Mouse (Mus musculus): Measurements from ENCODE around the gene Ankfy1. TPM values are rescaled to one million over a fixed set of nuclear protein-coding genes. Genes with fewer than 3 reads are reported as not detected.
"Not testable (repeated sequence)": the region's sequence is repeated elsewhere in the genome, so short reads cannot be mapped to it uniquely, and the experiment has no call there.

Ankfy1 gene
- polyA plus RNA-seq, 1 experiment from 2014 or later = 9.2 TPM

DNA sequence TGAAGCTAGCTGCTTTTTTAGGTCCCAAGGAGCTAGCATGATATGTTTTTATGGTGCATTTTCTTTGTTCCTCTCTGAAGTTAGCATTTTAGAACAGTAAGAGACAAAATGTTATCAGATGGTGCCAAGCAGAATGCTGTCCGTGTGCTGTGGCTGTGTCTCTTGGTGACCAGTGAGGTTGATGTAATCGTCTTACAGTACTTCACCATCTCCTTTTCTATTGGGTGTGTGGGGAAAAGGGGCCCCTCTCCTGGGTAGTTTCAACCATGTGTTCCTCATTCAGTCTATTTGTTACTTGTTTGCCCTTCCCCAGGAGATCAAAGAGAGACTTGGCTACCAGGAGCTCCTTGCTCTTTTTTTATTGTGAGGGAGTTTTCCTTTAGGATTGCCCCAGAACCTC is 33.4 kb downstream of the Ankfy1 start:
- DNase-seq (no peak), ATAC-seq (ENCODE audit: low read depth) (no peak)
- Histone ChIP-seq H3K9me3 (replicated peaks) (no peaks in the 10 kb centered on the region), H3K27ac (no peak overlapping the region), H3K4me3 (replicated peaks) (no peak overlapping the region), H3K4me2 (no peak overlapping the region), H3K4me1 (replicated peaks) (no peaks in the 10 kb centered on the region), H3K9ac (no peak overlapping the region), H3K36me3 (peaks cover 32% of the 10 kb centered on the region), H3K27me3 (no peaks in the 10 kb centered on the region)
- 26% methylated on average over 2 of the region's 2 CpGs for WGBS (ENCODE audit: insufficient replicate concordance)

DNA sequence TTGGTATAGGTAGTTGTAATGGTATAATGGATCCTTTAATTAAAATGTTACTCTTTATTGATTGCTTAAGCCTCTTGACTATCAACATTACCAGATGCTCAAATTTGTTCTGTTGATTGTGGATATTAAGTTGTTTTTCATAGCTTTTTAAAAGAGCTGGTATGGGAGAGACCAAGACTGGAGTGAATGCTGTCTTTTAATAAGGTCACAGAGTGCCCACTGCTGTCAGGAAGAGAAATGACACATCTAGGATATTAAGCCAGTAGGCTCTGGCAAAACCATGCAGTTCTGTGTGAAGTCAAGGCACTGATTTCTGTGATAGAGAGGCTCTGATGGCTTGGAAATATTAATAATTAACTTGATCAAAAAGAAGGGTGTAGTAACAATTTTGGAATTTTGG is 34.1 kb downstream of the Ankfy1 start:
- no peak for ATAC-seq (ENCODE audit: low read depth)
- peaks cover 39% of the 10 kb centered on the region for H3K36me3 ChIP-seq
- H3K4me3 ChIP-seq (replicated peaks) = no peak overlapping the region
- H3K27ac ChIP-seq = no peak overlapping the region
- no peaks in the 10 kb centered on the region for H3K9me3 ChIP-seq (replicated peaks)
- no peak overlapping the region for H3K4me2 ChIP-seq
- H3K4me1 ChIP-seq (replicated peaks) = no peaks in the 10 kb centered on the region
- H3K27me3 ChIP-seq = no peaks in the 10 kb centered on the region
- DNase-seq = no peak
- H3K9ac ChIP-seq = no peak overlapping the region

DNA sequence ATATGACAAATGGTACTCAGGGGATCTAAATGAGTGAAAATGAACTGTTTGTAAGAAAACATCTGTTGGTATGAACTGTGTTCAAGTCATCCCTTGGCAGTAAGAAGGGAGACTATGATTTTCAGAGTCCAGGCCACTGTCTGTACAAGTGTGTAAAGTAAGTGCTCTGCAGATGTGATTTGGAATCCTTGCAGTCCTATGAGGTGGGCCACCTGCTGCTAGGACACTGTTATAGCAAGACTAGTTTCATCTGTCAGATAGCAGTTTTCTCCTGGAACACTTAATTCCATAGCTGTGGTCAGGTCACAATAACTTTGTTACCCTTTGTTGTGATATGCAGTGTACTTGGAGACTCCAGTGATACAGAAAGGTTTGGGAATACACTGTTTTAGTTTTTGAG is 36.2 kb downstream of the Ankfy1 start:
- no peaks in the 10 kb centered on the region for H3K9me3 ChIP-seq (replicated peaks)
- H3K27me3 ChIP-seq = no peaks in the 10 kb centered on the region
- no peak overlapping the region for H3K27ac ChIP-seq
- H3K9ac ChIP-seq = no peak overlapping the region
- H3K36me3 ChIP-seq = peaks cover 59% of the 10 kb centered on the region
- no peaks in the 10 kb centered on the region for H3K4me1 ChIP-seq (replicated peaks)
- no peak overlapping the region for H3K4me2 ChIP-seq
- ATAC-seq (ENCODE audit: low read depth) = no peak
- H3K4me3 ChIP-seq (replicated peaks) = no peak overlapping the region
- no peak for DNase-seq

DNA sequence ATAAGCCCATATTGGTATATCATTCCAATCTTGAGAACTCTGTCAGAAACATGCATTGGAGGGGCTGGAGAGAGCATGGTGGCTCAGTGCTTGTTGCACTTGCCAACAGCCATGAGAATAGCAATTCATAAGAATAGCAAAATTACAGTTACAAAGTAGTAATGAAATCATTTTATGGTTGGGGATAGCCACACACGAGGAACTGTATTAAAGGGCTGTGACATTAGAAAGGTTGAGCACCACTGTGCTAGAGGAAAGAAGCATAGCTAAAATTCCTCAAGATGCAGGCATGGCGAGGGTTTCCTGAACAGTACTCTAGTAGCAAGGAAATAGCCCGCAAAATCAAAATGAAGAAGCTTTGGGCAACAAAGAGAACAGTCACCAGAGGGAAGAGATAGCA is 43.9 kb downstream of the Ankfy1 start:
- ATAC-seq (ENCODE audit: low read depth) (no peak), DNase-seq (no peak)
- no peak overlapping the region for H3K9ac ChIP-seq
- H3K27ac ChIP-seq = no peak overlapping the region
- 84% methylated on average over 3 of the region's 3 CpGs for WGBS (ENCODE audit: insufficient replicate concordance)
- peaks cover 72% of the 10 kb centered on the region for H3K36me3 ChIP-seq
- H3K9me3 ChIP-seq (replicated peaks) = no peaks in the 10 kb centered on the region
- H3K27me3 ChIP-seq = no peaks in the 10 kb centered on the region
- H3K4me2 ChIP-seq = no peak overlapping the region
- H3K4me1 ChIP-seq (replicated peaks) = no peaks in the 10 kb centered on the region
- no peak overlapping the region for H3K4me3 ChIP-seq (replicated peaks)

DNA sequence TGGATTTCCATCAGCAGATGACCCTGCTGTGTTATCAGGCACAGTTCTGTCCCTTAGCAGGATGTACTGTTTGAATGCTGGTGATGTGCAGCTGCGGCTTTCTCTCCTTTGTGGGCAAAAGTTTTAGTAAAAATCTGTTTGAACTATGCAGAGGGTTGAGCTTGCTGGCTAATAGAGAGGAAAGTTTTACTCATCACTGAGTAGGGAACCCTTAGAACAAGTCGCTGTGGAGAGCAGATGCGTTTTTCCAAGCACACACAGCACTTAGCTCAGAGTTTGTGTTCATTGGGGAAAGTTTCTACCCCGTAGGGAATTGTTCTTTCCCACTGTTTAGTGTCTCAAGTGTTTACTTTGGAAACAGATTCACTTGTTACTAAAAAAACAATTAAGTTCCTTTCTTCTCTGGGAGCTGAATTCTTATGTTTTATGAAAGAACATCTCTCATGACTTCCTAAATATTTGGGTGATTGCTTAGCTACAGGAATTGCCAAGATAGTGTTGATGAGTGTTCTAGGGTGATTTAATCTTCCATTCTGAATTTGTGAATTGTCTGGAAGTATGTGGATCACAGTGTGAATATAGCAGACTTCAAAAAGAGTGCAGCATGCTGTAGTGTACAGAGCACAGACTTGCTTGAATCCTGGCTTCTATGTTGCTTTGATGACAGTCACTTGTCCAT is 45.2 kb downstream of the Ankfy1 start:
- Histone ChIP-seq H3K9ac (no peak overlapping the region), H3K4me3 (replicated peaks) (no peak overlapping the region), H3K36me3 (peaks cover 72% of the 10 kb centered on the region), H3K27me3 (no peaks in the 10 kb centered on the region), H3K9me3 (replicated peaks) (no peaks in the 10 kb centered on the region), H3K27ac (no peak overlapping the region), H3K4me1 (replicated peaks) (no peaks in the 10 kb centered on the region), H3K4me2 (no peak overlapping the region)
- no peak for DNase-seq
- WGBS (ENCODE audit: insufficient replicate concordance) = 76% methylated on average over 4 of the region's 4 CpGs
- ATAC-seq (ENCODE audit: low read depth) = no peak

DNA sequence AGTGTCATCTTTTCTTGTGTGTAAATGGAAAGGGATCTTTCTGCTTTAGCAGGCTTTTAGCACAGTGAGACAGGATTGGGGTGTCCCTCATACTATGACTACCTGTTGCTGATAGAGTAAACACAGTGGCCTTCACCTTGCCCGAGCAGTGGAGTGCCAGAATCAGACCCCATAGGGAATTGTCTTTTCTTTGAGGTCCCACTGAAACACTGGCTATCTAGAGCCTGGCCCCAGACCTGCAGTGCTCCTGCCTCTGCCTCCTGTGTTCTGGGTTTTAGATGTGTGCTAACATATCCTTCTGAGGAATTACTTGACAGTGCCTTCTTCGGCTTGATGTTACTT is 45.7 kb downstream of the Ankfy1 start:
- H3K9ac ChIP-seq = no peak overlapping the region
- no peak for DNase-seq
- H3K4me3 ChIP-seq (replicated peaks) = no peak overlapping the region
- no peak overlapping the region for H3K27ac ChIP-seq
- WGBS (ENCODE audit: insufficient replicate concordance) = 80% methylated on average over 2 of the region's 2 CpGs
- H3K4me1 ChIP-seq (replicated peaks) = no peaks in the 10 kb centered on the region
- ATAC-seq (ENCODE audit: low read depth) = no peak
- no peaks in the 10 kb centered on the region for H3K9me3 ChIP-seq (replicated peaks)
- H3K27me3 ChIP-seq = no peaks in the 10 kb centered on the region
- H3K36me3 ChIP-seq = peaks cover 72% of the 10 kb centered on the region
- H3K4me2 ChIP-seq = no peak overlapping the region

DNA sequence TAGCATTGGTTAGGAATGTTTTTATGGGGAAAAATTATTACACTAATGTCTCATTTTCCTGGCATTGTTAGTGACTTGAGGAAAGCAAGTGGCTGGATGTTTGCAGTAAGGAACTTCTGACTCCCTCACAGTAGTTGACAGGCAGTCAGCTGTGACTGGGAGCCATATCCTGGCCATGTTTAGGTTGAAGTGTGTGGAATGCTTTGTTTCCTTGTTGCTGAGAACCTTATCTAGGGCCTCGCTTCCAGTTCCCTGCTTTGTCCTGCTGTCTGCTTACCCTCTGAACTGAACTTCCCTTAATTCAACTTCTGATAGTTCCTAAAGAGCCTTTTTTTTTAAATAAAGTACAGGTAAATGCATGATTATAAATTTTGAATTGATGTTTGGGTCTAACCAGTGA is 46.5 kb downstream of the Ankfy1 start:
- no peak overlapping the region for H3K4me2 ChIP-seq
- DNase-seq (no peak), ATAC-seq (ENCODE audit: low read depth) (no peak)
- no peak overlapping the region for H3K4me3 ChIP-seq (replicated peaks)
- no peak overlapping the region for H3K9ac ChIP-seq
- no peak overlapping the region for H3K27ac ChIP-seq
- H3K27me3 ChIP-seq = no peaks in the 10 kb centered on the region
- H3K4me1 ChIP-seq (replicated peaks) = no peaks in the 10 kb centered on the region
- WGBS (ENCODE audit: insufficient replicate concordance) = 78% methylated on average over 1 of the region's 1 CpGs
- peaks cover 70% of the 10 kb centered on the region for H3K36me3 ChIP-seq
- no peaks in the 10 kb centered on the region for H3K9me3 ChIP-seq (replicated peaks)

DNA sequence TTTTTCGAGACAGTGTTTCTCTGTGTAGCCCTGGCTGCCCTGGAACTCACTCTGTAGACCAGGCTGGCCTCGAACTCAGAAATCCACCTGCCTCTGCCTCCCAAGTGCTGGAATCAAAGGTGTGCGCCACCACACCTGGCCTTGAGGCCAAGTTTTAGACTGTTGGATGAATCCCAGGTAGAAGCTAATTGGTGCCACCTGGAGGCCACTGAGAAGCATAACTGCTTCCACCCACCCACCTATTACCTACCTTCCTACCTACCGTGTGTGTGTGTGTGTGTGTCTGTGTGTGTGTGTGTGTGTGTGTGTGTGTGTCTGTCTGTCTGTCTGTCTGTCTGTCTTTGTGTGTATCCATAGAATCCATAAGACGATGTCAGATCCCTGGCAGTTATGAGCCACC is 47.7 kb downstream of the Ankfy1 start:
- ATAC-seq (ENCODE audit: low read depth); H3K9ac ChIP-seq; H3K4me1 ChIP-seq (replicated peaks); H3K4me2 ChIP-seq; H3K4me3 ChIP-seq (replicated peaks); H3K9me3 ChIP-seq (replicated peaks); H3K27ac ChIP-seq; H3K27me3 ChIP-seq; DNase-seq: not testable (repeated sequence)
- H3K36me3 ChIP-seq = peaks cover 65% of the 10 kb centered on the region
- WGBS (ENCODE audit: insufficient replicate concordance) = 76% methylated on average over 5 of the region's 5 CpGs

DNA sequence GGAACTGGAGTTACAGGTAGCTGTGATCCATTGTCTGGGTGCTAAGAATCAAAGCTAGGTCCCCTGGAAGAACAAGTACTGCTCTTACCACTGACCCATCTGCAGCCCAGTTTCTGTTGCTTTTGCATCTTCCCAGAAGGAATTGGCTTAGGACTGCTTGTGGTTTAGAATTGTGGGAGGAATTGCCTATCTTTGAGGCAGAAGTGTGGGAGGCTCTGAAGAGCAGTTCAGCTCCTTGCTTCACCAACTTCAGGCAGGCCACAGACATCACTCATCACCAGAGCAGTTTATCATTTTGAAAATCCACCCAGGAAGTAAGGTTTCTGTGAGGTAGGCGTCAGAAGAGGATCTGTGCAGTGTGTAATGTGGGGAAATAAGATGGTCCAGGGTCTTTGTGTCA is 49.2 kb downstream of the Ankfy1 start:
- Histone ChIP-seq H3K27me3 (no peaks in the 10 kb centered on the region), H3K4me3 (replicated peaks) (no peak overlapping the region), H3K4me1 (replicated peaks) (no peaks in the 10 kb centered on the region), H3K27ac (no peak overlapping the region), H3K9ac (no peak overlapping the region), H3K4me2 (no peak overlapping the region), H3K36me3 (peaks cover 64% of the 10 kb centered on the region), H3K9me3 (replicated peaks) (no peaks in the 10 kb centered on the region)
- DNase-seq (no peak), ATAC-seq (ENCODE audit: low read depth) (no peak)
- WGBS (ENCODE audit: insufficient replicate concordance) = 74% methylated on average over 1 of the region's 1 CpGs

DNA sequence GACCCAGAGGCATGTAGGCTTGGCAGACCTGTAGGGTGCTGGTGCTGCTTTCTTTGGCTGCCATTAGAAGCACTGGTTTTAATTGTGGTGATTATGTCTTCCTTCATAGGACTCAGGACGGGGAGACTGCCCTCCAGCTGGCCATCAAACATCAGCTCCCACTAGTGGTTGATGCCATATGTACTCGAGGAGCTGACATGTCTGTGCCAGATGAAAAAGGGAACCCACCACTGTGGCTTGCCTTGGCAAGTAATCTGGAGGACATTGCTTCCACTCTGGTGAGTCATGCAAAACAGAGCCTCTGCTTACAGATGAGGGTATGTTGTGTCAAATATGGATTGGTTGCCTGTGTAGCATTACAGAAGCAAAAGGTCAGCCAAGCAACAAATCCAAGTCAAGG is 62.1 kb downstream of the Ankfy1 start:
- no peaks in the 10 kb centered on the region for H3K9me3 ChIP-seq (replicated peaks)
- no peaks in the 10 kb centered on the region for H3K27me3 ChIP-seq
- H3K9ac ChIP-seq = no peak overlapping the region
- 35% methylated on average over 2 of the region's 2 CpGs for WGBS (ENCODE audit: insufficient replicate concordance)
- no peak overlapping the region for H3K4me2 ChIP-seq
- H3K36me3 ChIP-seq = peaks cover 98% of the 10 kb centered on the region
- no peak overlapping the region for H3K4me3 ChIP-seq (replicated peaks)
- no peaks in the 10 kb centered on the region for H3K4me1 ChIP-seq (replicated peaks)
- DNase-seq (no peak), ATAC-seq (ENCODE audit: low read depth) (no peak)
- H3K27ac ChIP-seq = no peak overlapping the region

DNA sequence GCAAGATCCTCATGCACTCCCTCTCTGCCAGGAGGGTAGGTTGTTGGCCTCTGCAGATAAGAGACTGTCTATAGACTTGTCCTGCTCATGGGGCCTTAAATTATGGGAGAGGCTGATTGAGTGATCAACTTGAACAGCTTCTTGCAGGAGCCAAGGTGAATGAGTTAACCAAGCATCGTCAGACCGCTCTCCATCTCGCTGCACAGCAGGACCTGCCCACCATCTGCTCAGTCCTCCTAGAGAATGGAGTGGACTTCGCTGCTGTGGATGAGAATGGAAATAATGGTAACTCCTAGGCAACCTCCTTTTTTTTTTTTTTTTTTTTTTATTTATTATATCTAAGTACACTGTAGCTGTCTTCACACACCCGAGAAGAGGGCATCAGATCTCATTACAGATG is 68.5 kb downstream of the Ankfy1 start:
- Histone ChIP-seq H3K9me3 (replicated peaks) (no peaks in the 10 kb centered on the region), H3K4me2 (no peak overlapping the region), H3K27me3 (no peaks in the 10 kb centered on the region), H3K4me1 (replicated peaks) (no peaks in the 10 kb centered on the region), H3K27ac (no peak overlapping the region), H3K9ac (no peak overlapping the region), H3K4me3 (replicated peaks) (no peak overlapping the region), H3K36me3 (peaks cover 99% of the 10 kb centered on the region)
- 91% methylated on average over 5 of the region's 5 CpGs for WGBS (ENCODE audit: insufficient replicate concordance)
- DNase-seq = no peak
- ATAC-seq (ENCODE audit: low read depth) = no peak

DNA sequence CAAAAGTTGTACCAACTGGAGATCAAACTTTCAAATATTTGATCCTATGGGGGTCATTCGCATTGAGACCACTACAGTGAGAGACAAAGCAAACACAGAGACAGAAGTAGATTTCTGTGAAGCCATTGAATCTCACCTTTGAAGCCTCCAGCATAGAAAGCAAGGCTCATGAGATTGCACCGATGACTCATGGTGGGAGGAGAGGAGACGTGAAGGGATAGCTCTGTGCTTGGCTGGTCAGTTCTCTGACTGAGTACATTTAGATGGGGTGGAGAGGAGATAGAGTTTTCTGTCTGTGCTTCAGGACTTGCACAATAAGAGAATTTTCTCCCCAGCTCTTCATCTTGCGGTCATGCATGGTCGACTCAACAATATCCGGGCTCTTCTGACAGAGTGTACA is 69.8 kb downstream of the Ankfy1 start:
- WGBS (ENCODE audit: insufficient replicate concordance) = 90% methylated on average over 6 of the region's 6 CpGs
- Histone ChIP-seq H3K9me3 (replicated peaks) (no peaks in the 10 kb centered on the region), H3K9ac (no peak overlapping the region), H3K4me1 (replicated peaks) (no peaks in the 10 kb centered on the region), H3K4me2 (no peak overlapping the region), H3K36me3 (peaks cover 100% of the 10 kb centered on the region), H3K27ac (no peak overlapping the region), H3K4me3 (replicated peaks) (no peak overlapping the region), H3K27me3 (no peaks in the 10 kb centered on the region)
- no peak for ATAC-seq (ENCODE audit: low read depth)
- DNase-seq = no peak
